Mouse (Mus musculus): ENCODE data around the gene Hoxa3.
A peak's percentile ranks its signal among the peaks of the same experiment; 100 is the strongest.

Hoxa3 gene

GRCm38 (mm10) chr6:52246916-52247315 lies 33.8 kb upstream of the Hoxa3 start:
- no peak for DNase-seq (ENCODE audit: low spot score in 2 of 2)

- DNase-seq (ENCODE audit: low spot score in 2 of 2): no peak
These were observed 33.3 kb upstream of the Hoxa3 start for GRCm38 (mm10) chr6:52246403-52246803.

- no peak for DNase-seq (ENCODE audit: low spot score in 2 of 2)
These were observed 32.6 kb upstream of the Hoxa3 start, which contains the start of gene Hoxa11 for GRCm38 (mm10) chr6:52245757-52246142. TSS of gene Hoxa11 (minus strand) at chr6:52245810.

- no peak for DNase-seq (ENCODE audit: low spot score in 2 of 2)
These were observed 32.1 kb upstream of the Hoxa3 start for GRCm38 (mm10) chr6:52245040-52245756.

DNA sequence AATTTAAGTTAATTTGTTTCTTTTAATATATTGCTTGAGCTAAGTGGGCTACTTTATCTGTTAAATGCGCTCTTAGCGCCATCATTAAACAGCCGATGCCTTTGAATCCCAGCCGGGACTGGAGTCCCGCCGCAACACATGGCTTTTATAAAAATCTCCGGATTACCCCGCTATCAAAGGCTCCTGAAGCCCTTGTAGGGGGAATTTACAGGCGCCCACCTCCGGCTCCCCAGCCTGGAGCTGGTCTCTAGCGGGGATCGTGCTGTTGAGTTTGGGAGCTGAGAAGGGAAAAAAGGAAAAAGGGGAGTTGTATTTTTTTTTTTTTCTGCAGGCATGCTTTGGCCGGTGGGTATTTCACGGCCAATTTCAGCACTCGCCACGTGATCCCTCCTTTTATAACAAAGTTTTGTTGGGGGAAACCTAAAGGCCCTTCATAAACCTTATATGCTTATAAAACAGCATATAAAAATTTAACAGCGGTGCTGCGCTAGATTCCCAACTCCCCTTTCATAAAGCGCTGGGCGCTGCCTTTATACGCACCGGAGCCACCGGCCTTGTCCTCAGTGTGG lies 31.4 kb upstream of the Hoxa3 start:
- DNase-seq (ENCODE audit: low spot score in 2 of 2): no peak

DNA sequence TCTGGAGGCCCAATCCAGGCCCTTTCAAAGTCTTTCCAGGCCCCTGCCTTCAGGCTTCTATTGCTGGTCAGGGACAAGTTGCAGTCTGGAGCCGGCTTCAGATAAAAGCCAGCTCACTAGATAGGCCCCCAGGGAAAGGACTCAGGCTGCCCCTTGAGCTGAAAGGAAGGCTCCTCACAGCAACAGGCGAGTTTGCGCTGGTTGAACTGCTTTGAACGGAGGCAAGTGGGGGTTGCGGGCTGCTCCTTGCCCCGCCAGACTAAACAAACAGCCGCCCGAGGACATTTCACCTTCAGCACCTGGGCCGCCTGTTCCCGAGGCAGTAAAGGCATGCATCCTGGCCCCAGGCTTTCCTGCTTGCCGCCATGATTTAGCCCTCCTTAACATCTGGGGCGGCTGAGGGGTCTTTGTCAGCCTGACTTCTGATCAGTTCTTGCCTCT lies 30.6 kb upstream of the Hoxa3 start:
- DNase-seq (ENCODE audit: low spot score in 2 of 2): no peak

- no peak for DNase-seq (ENCODE audit: low spot score in 2 of 2)
These were observed 29.7 kb upstream of the Hoxa3 start for GRCm38 (mm10) chr6:52242801-52243332.

DNA sequence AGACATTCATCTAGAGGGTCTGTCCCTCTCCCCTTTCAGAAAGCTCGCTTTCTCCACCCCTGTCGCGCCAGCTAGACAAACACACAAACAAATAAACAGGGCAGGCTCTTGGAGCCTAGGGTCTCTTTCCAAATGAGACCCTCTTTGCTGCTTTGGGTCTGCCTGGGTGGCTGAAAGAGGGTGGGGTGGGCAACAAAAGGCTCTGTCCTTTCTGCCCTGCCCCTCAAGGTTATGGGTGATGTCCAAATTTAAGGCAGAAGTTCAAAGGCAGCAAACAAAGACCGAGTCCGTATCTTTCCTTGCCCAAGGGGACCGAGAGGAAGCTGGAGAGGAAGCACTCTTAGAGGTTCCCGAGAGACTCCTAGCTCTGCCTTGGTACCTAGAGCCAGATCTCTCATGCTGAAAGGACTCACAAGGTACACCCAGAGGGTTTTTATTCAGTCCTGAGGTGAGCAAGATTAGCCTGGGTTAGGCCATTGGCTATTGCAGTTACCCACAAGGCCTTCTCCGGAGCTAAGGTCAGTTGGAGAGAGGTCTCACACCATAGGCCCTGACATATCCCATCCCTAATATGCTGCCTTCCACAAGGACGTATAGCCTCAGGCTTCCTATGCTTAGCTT lies 28.0 kb upstream of the Hoxa3 start:
- no peak for DNase-seq (ENCODE audit: low spot score in 2 of 2)

- peak; percentile 45 to 59 for DNase-seq (ENCODE audit: low spot score in 2 of 2)
These were observed 27.4 kb upstream of the Hoxa3 start, which contains the start of gene Hoxa10 for GRCm38 (mm10) chr6:52240389-52241000. TSS of gene Hoxa10 (minus strand) at chr6:52240854.

DNA sequence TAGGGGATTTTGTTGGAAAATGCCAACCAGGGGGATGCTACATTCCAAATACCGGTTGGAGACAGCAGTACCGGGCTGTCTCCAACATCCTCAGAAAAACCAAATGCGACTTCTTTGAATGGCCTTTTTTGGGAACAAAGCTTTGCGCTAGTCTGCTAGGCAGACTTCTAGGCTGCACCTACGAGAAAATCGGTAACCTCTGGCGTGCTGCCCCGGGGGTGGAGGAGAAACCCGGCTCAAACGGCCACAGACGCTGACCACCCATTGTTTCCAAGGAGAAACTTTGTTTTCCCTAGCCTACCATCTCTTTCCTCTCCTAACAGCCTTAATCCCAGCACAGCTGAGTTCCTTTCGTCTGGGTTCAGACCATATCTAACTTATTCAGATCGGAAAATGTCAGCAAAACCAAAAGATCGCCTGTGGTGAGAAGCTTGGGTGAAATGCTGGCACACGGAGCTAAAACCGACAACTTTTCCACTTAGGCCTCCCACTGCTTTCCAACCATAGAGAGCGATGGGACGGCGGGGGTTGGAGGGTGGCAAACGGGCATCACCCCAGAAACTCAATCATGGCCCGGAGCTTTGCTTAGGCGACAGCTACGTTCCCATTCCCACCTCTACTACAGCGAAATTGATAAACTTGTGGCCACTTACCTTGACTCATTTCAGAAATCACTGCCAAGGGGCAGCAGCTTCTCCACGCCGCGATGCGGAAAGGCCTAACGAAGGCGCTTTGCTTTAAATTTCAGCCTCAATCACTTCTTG lies 26.7 kb upstream of the Hoxa3 start:
- DNase-seq (ENCODE audit: low spot score in 2 of 2): no peak

GRCm38 (mm10) chr6:52238976-52239375 lies 25.8 kb upstream of the Hoxa3 start:
- no peak for DNase-seq (ENCODE audit: low spot score in 2 of 2)

DNA sequence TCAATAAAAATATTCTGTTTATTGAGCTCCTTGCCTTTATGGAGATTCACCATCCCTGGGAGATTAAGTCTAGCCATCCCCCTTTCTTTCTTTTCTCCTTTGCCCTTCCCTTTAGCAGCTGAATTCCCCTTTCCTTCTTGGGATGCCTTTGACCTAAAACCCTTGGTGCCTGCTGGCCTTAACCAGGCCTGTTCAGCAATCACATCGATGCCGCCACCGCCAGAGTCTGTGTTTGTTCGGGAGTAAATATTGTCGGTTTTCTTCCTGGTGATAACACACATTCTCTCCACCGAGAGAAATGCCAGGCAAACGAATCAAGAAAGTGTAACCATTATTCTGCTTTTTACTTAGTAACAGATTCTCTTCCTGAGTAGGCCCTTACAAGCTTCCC lies 25.0 kb upstream of the Hoxa3 start:
- no peak for DNase-seq (ENCODE audit: low spot score in 2 of 2)

DNA sequence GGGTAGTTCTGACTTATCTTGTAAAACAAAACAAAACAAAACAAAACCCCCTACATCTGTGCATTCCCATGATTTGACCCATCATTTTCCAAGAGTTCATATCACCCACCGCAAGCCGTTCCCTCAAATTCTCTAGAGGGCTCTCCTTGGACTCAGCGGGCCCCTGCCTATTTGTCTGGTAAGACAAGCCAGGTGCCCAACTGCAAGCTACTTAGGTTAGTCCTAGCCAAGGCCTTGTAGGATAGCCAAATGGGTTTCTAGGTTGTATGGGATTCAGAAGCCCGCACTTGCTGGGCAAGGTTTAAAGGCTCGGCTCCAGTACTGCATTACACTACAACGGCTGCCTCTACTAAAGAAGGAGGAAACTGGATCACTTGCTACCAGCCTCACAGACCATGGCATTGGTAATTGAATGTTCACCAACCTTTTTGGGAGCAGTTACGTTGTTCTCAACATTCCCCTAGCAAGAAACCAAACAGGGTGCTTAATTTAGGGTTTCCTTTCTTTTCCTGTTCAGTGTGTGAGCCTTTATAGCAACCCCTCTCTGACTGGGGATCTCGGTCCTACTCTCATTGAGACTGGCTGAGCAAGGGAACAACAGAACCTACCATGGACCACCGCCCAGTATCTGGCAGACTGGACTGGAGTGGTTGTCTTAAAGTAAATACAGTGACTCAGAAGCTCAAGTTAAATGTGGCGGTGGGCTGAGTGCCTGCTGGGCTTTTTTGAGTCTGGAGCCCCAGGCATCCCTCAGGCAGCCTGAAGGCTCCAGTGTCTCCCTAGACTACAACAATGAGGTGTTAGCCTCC lies 24.4 kb upstream of the Hoxa3 start:
- DNase-seq (ENCODE audit: low spot score in 2 of 2): no peak

DNA sequence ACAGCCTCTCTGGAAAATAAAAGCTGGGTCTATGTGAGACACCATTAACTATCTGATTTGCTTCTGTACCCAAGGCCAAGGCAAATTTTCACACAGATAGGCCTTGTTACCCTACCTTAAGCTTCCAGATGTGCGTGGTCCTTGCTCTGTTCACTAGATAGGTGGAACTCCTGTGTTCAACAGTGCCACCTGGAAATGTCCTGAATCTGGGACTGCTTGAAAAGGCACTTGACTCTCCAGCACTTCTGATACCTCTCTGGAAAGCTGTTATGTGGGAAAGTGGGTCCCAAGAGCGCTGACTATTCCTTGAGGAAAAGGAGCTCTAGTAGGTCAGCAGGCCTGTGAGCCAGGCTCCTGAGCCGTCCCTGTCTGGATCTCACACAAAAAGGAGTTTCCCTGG lies 23.7 kb upstream of the Hoxa3 start:
- no peak for DNase-seq (ENCODE audit: low spot score in 2 of 2)

DNA sequence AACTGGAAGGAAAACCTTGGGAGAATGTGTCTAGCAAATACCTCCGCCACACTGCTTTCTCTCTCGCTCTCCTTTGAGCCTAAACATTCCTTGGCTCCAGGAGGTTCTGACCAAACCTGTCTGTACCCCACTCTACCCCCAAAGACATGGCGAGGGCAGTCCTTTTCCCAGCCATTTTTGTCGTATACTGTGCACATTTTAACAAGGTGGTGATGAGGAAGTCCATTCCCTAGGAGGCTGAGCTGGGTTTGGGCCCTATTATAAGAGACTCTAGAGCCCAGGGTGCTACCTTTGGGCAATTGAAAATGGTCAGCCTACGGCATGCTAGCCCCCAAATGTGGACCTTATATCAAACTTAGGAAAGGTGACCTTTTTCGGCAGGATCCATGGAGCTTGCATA lies 22.7 kb upstream of the Hoxa3 start:
- DNase-seq (ENCODE audit: low spot score in 2 of 2): no peak

DNA sequence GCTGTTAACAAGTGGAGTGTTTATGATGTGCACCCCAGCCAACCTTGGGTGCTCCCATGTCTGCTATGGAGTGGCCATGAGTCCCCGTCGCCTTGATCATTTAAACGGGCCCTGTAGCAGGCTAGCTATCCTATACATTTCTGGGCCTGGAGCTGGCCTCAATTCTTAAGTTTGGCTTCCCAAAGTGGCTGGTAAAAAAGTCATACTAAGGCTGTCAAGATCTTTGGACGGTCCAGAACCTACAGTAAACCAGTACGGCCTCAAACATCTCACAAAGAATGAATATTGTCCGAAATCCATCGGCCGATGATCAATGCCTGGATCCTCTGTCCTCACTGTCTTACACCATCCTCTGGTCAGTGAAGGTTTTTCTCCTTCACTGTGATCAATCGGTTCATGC lies 22.1 kb upstream of the Hoxa3 start:
- no peak for DNase-seq (ENCODE audit: low spot score in 2 of 2)

DNA sequence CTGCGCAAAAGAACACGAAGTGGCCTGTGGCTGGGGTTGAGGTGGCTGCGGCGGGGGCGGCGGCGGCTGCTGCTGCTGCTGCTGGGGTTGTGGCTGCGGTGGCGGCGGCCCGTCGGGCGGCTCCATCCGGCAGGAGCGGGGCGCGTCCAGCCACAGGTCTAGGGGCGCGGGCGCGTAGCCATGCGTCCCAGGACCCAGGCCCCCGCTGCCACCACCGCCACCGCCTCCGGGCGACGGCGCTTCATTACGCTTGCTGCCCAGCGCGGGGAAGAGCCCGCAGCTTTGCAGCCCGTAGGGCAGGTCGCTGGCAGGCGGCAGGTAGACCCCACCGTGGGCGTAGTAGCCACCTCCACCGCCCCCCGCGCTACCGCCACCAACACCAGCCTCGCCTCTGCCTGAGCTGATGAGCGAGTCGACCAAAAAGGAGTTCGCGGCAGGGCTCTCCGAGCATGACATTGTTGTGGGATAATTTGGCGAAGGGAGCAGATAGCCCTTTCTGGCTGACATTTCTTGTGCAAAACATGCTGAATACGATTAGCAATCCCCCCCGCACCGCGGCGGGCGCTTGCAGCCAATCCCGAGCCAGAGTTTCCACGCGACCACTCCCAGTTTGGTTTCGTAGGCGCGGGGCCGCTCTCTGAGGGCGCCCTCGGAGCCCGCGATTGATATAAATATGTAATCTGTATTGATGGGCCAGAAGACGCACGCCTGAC lies 21.4 kb upstream of the Hoxa3 start:
- DNase-seq (ENCODE audit: low spot score in 2 of 2): no peak

GRCm38 (mm10) chr6:52233546-52234427 lies 20.7 kb upstream of the Hoxa3 start:
- DNase-seq (ENCODE audit: low spot score in 2 of 2): no peak

DNA sequence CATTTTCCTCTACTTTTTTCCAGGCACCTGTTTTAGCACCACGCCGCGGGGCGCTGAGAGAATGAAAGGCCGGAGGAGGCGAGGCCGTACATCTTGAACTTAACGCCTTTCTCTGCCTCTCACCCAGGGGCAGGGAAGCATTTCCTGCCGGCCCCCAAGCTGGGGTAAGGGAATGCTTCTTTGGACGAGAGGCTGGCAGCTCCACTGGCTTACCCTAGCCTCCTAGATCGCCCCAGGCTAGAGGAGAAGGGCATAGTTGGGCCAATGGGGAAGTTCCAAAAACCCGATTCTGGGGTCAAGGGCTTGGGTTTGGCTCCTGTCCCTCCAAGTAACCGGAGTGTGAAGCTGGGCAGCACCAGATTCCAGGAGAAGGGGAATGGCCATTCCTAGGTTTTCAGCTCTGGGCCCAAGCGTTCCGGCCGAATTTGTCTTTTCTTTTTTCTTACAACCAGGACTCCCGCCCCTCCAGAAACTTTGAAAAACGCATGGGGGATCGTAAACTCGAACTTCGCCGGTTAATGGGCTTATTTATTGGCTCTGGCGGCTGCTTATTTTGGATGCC lies 19.9 kb upstream of the Hoxa3 start:
- no peak for DNase-seq (ENCODE audit: low spot score in 2 of 2)
